Mouse (Mus musculus): ENCODE data around the gene Tyro3. TPM values are rescaled to one million over a fixed set of nuclear protein-coding genes. Genes with fewer than 3 reads are reported as not detected.

Gene Tyro3
- polyA plus RNA-seq, 1 experiment = 40.9 TPM

DNA sequence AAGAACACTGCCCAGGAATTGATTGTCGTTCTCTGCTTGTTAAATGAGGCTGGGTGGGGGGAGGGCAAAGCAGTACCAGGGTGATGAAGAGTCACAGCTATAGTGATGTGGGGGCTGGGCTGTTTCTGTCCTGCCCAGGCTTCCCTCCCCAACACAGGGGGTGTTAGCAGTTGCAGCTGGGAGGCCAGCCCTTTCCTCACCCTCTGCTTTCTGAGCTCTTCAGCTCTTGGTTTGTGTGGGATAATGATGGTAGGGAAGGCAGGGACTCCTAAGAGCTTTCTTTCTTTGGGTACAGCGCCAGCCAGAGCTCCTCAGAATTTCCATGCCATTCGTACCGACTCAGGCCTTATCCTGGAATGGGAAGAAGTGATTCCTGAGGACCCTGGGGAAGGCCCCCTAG, 10.9 kb downstream of the Tyro3 start:
- DNase-seq (ENCODE audit: low read depth) = no peak
- TF ChIP-seq POLR2A (IDR thresholded peaks at IDR 0.05; ENCODE audit: borderline replicate concordance, extremely low read depth, insufficient read depth, insufficient read length, poor library complexity, severe bottlenecking) (no peak), CTCF (IDR thresholded peaks at IDR 0.05; ENCODE audit: borderline replicate concordance, extremely low read depth, insufficient read depth, insufficient read length) (no peak)

DNA sequence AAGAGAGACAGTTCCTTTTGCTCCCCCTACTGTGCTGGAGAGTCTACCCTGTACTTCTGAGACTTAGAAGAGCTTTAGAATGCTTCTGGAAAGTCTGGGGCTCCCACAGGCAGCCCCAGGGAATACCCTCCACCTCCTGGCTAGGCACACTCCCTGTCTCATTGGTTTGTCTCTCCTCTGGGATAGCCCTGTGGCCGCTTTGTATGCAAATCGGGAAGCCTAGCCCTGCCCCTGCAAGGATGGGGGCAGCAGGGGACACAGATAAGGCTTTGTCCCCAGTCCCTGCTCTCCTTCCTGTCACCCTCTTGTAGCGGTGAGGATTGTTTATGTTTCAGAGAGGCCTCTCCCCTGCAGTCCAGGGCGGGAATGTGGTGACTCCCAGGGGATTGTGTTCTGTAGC, 11.3 kb downstream of the Tyro3 start:
- DNase-seq (ENCODE audit: low read depth) = no peak
- no peak for TF ChIP-seq CTCF (IDR thresholded peaks at IDR 0.05; ENCODE audit: borderline replicate concordance, extremely low read depth, insufficient read depth, insufficient read length)
- no peak for TF ChIP-seq POLR2A (IDR thresholded peaks at IDR 0.05; ENCODE audit: borderline replicate concordance, extremely low read depth, insufficient read depth, insufficient read length, poor library complexity, severe bottlenecking)

DNA sequence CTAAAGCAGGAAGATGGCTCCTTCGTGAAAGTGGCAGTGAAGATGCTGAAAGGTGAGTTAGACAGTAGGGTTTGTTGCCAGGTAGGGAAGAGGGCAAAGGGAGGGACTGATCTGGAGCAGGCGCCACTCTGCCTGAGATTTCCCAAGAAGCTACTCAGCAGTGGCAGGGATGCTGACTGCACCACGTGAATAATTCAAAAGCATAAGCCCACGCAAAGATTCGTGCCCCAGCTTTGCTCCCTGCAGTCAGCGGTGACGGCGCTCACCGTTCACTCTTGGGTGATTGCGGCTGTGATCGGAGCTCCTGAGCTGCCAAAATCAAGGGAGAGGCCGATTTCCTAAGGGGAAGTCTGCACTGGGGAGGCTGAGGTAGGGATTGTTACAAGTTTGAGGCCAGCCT, 13.4 kb downstream of the Tyro3 start:
- no peak for DNase-seq (ENCODE audit: low read depth)
- TF ChIP-seq POLR2A (IDR thresholded peaks at IDR 0.05; ENCODE audit: borderline replicate concordance, extremely low read depth, insufficient read depth, insufficient read length, poor library complexity, severe bottlenecking) (no peak), CTCF (IDR thresholded peaks at IDR 0.05; ENCODE audit: borderline replicate concordance, extremely low read depth, insufficient read depth, insufficient read length) (no peak)

DNA sequence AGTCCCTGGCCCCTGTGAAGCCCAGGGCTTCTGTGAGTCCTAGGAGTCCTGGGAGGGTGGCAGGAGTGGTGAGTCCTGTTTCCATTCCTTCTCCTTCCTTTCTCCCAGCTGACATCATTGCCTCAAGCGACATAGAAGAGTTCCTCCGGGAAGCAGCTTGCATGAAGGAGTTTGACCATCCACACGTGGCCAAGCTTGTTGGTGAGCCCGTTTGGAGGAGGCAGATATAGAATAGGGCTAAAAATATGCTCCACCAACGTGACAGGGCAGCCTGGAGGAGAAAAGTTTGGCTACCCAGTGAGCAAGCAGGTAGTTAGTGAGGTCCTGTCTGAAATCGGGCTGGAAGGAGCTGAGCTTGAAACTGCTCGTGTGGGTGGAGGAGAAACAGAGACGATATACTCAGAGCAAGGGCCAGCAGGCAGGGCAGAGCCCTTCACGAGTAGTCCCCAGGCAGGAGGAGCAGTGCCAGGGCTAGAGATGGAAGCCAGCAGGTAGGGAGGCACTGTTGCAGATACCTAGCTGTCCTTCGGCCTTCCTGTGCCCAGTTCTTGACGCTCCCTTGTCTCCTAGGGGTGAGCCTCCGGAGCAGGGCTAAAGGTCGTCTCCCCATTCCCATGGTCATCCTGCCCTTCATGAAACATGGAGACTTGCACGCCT, 14.1 kb downstream of the Tyro3 start:
- no peak for DNase-seq (ENCODE audit: low read depth)
- TF ChIP-seq POLR2A (IDR thresholded peaks at IDR 0.05; ENCODE audit: borderline replicate concordance, extremely low read depth, insufficient read depth, insufficient read length, poor library complexity, severe bottlenecking) (no peak), CTCF (IDR thresholded peaks at IDR 0.05; ENCODE audit: borderline replicate concordance, extremely low read depth, insufficient read depth, insufficient read length) (no peak)

GRCm38 (mm10) chr2:119814376-119814933, 16.9 kb downstream of the Tyro3 start:
- DNase-seq (ENCODE audit: low read depth) = peak; percentile 82
- TF ChIP-seq POLR2A (IDR thresholded peaks at IDR 0.05; ENCODE audit: borderline replicate concordance, extremely low read depth, insufficient read depth, insufficient read length, poor library complexity, severe bottlenecking) = no peak
- TF ChIP-seq CTCF (IDR thresholded peaks at IDR 0.05; ENCODE audit: borderline replicate concordance, extremely low read depth, insufficient read depth, insufficient read length) = no peak

DNA sequence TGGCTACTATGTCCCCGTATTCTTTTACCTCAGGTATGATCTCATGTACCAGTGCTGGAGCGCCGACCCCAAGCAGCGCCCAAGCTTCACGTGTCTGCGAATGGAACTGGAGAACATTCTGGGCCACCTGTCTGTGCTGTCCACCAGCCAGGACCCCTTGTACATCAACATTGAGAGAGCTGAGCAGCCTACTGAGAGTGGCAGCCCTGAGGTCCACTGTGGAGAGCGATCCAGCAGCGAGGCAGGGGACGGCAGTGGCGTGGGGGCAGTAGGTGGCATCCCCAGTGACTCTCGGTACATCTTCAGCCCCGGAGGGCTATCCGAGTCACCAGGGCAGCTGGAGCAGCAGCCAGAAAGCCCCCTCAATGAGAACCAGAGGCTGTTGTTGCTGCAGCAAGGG, 19.1 kb downstream of the Tyro3 start:
- TF ChIP-seq POLR2A (IDR thresholded peaks at IDR 0.05; ENCODE audit: borderline replicate concordance, extremely low read depth, insufficient read depth, insufficient read length, poor library complexity, severe bottlenecking) = no peak
- no peak for TF ChIP-seq CTCF (IDR thresholded peaks at IDR 0.05; ENCODE audit: borderline replicate concordance, extremely low read depth, insufficient read depth, insufficient read length)
- DNase-seq (ENCODE audit: low read depth) = no peak

DNA sequence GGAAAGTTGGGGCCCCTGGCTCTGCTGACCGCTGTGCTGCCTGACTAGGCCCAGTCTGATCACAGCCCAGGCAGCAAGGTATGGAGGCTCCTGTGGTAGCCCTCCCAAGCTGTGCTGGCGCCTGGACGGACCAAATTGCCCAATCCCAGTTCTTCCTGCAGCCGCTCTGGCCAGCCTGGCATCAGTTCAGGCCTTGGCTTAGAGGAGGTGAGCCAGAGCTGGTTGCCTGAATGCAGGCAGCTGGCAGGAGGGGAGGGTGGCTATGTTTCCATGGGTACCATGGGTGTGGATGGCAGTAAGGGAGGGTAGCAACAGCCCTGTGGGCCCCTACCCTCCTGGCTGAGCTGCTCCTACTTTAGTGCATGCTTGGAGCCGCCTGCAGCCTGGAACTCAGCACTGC, 19.5 kb downstream of the Tyro3 start:
- no peak for TF ChIP-seq CTCF (IDR thresholded peaks at IDR 0.05; ENCODE audit: borderline replicate concordance, extremely low read depth, insufficient read depth, insufficient read length)
- TF ChIP-seq POLR2A (IDR thresholded peaks at IDR 0.05; ENCODE audit: borderline replicate concordance, extremely low read depth, insufficient read depth, insufficient read length, poor library complexity, severe bottlenecking) = no peak
- peak; percentile 89 for DNase-seq (ENCODE audit: low read depth)

DNA sequence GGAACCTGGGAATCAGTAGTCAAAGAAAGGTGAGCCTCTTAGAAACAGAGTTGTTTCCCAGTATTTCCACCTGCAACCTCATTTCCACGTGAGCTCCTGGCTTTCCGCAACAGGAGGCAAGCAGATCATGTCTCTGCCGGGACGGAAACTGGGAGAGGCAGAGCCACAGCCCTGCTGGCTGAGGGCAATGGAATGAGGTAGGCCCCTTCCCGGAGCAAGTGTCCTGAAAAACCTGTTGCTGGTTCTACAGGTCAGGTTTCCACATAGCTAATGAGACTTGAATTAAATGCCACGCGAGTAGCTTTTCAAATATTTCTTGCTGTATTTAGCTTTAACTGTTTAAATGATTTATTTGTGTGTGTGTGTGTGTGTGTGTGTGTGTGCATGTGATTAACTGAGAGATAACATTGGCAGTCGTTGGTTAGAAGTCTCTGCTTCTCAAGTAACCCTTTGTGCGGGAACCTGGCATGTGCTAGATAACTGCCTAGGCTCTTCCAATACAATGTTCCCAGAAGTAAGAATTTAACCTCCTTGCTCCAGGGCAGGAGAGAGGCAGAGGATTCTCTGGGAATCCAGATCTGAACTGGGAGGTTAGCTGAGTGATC, 21.2 kb downstream of the Tyro3 start:
- TF ChIP-seq POLR2A (IDR thresholded peaks at IDR 0.05; ENCODE audit: borderline replicate concordance, extremely low read depth, insufficient read depth, insufficient read length, poor library complexity, severe bottlenecking) (no peak), CTCF (IDR thresholded peaks at IDR 0.05; ENCODE audit: borderline replicate concordance, extremely low read depth, insufficient read depth, insufficient read length) (no peak)
- no peak for DNase-seq (ENCODE audit: low read depth)

DNA sequence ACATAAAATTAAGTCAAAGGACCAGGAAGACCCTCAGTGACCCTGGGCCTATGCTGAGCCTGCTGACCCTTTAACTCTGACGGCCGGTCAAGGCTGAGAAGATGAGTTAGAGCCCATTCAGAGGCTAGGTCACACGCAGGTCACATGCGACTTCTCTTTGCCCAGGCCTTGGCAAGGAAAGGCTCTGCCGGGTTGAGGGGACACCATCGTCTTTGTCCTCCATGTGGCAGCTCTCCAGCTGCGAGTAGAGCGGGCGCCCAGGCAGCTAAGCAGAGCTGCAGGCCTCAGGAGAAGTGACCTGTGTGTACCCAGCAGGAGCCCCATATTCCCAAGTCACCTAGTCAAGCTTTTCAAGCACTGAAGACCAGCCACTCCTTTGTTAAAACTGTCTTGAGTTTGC, 23.6 kb downstream of the Tyro3 start:
- DNase-seq (ENCODE audit: low read depth) = no peak
- TF ChIP-seq CTCF (IDR thresholded peaks at IDR 0.05; ENCODE audit: borderline replicate concordance, extremely low read depth, insufficient read depth, insufficient read length) (no peak), POLR2A (IDR thresholded peaks at IDR 0.05; ENCODE audit: borderline replicate concordance, extremely low read depth, insufficient read depth, insufficient read length, poor library complexity, severe bottlenecking) (no peak)

DNA sequence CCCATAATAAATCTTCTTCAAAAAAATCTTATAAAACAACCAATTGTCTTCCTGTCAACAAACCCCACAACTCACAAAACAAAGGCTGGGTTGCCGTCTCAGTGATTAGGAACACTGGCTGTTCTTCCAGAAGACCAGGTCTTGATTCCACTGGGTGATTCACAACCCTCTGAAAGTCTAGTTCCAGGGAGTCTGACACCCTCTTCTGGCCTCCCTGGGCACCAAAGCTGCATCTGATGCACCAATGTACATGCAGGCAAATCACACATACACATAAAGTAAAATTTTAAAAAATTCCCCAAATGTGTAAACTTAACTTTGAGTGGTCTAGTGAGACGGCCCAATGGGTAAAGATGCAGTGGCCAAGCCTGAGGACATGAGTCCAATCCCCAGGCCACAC, 33.0 kb downstream of the Tyro3 start:
- TF ChIP-seq CTCF (IDR thresholded peaks at IDR 0.05; ENCODE audit: borderline replicate concordance, extremely low read depth, insufficient read depth, insufficient read length) (no peak), POLR2A (IDR thresholded peaks at IDR 0.05; ENCODE audit: borderline replicate concordance, extremely low read depth, insufficient read depth, insufficient read length, poor library complexity, severe bottlenecking) (no peak)
- no peak for DNase-seq (ENCODE audit: low read depth)

DNA sequence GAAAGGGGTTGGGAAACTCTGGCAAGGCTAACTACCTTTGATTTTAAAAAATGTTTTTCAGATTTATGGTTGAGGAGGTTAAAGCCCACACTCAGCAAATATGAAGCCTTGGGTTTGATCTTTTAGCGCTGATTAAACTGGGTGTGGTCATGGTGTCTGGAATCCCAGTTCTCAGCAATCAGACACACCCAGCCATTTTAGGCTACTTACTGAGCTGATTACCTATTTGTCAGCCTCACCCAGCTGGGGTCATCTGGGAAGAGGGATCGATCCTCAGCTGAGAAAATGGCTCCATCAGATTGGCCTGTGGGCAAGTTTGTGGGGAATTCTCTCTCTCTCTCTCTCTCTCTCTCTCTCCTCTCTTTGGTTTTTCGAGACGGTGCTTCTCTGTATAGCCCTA, 36.7 kb downstream of the Tyro3 start:
- no peak for DNase-seq (ENCODE audit: low read depth)
- TF ChIP-seq POLR2A (IDR thresholded peaks at IDR 0.05; ENCODE audit: borderline replicate concordance, extremely low read depth, insufficient read depth, insufficient read length, poor library complexity, severe bottlenecking) (no peak), CTCF (IDR thresholded peaks at IDR 0.05; ENCODE audit: borderline replicate concordance, extremely low read depth, insufficient read depth, insufficient read length) (no peak)

GRCm38 (mm10) chr2:119837616-119838015, 40.1 kb downstream of the Tyro3 start:
- TF ChIP-seq CTCF (IDR thresholded peaks at IDR 0.05; ENCODE audit: borderline replicate concordance, extremely low read depth, insufficient read depth, insufficient read length) (no peak), POLR2A (IDR thresholded peaks at IDR 0.05; ENCODE audit: borderline replicate concordance, extremely low read depth, insufficient read depth, insufficient read length, poor library complexity, severe bottlenecking) (no peak)

More at GRCm38 (mm10) chr2:119837616-119838015, 40.1 kb downstream of the Tyro3 start:
- no peak for DNase-seq (ENCODE audit: low read depth)

All from brain, embryonic 14.5 days (tissue).